Mouse (Mus musculus) heart, embryonic 16.5 days (tissue): ENCODE results near the gene H60c. TPM values are rescaled to one million over a fixed set of nuclear protein-coding genes. Genes with fewer than 3 reads are reported as not detected.
A peak's percentile ranks its signal among the peaks of the same experiment; 100 is the strongest.

Experiments used
- ATAC-seq: fragments of 200-750 bp; cut with Nextera tagmentation; replicated peaks from 2 replicates; pipeline ENCODE4 v1.8.0; 2017; ENCODE audit warnings: moderate number of reproducible peaks; ENCODE audit not compliant: insufficient read depth, low FRiP score; ENCODE audit errors: extremely low read depth
- H3K27ac ChIP-seq: fragments of 300-500 bp; sonication (generic); 2 replicates; pipeline ENCODE4 v1.5.1; 2014; ENCODE audit warnings: mild to moderate bottlenecking, low read length, control low read depth, moderate library complexity
- H3K27me3 ChIP-seq: fragments of 300-500 bp; sonication (generic); 2 replicates; pipeline ENCODE4 v1.6.1; 2014; ENCODE audit warnings: low read length, mixed read lengths; ENCODE audit not compliant: control insufficient read depth, insufficient read depth
- H3K36me3 ChIP-seq: fragments of 300-500 bp; sonication (generic); 2 replicates; pipeline ENCODE4 v1.6.1; 2014; ENCODE audit not compliant: control insufficient read depth, insufficient read depth
- H3K4me1 ChIP-seq: fragments of 300-500 bp; sonication (generic); 2 replicates; pipeline ENCODE4 v1.6.1; 2014; ENCODE audit warnings: low read length, mixed read lengths; ENCODE audit not compliant: control insufficient read depth, insufficient read depth
- H3K4me2 ChIP-seq: fragments of 300-500 bp; sonication (generic); 2 replicates; pipeline ENCODE4 v1.6.1; 2014; ENCODE audit warnings: low read depth, mild to moderate bottlenecking, control low read depth, low read length
- H3K4me3 ChIP-seq: fragments of 300-500 bp; sonication (generic); 2 replicates; pipeline ENCODE4 v1.5.1; 2014; ENCODE audit warnings: mild to moderate bottlenecking, control low read depth, low read length
- H3K9ac ChIP-seq: fragments of 300-500 bp; sonication (generic); 2 replicates; pipeline ENCODE4 v1.6.1; 2014; ENCODE audit warnings: low read length, control low read depth
- H3K9me3 ChIP-seq: fragments of 300-500 bp; sonication (generic); replicated peaks from 2 replicates; pipeline ENCODE4 v1.6.1; 2016; ENCODE audit warnings: low read length; ENCODE audit not compliant: control insufficient read depth
- WGBS: fragments of 180-500 bp; shearing (Covaris S2); extraction: QIAGEN DNeasy Blood & Tissue Kit; methylation state at CpG from one replicate; pipeline ENCODE4 v1.1.7; 2014; 5-methylcytosine and 5-hydroxymethylcytosine counted together
- polyA plus RNA-seq: library from polyadenylated mRNA; unstranded; fragments of >200 nt; fragmentation: Nextera tagmentation; extraction: Ambion mirVana; gene quantifications from 2 replicates; pipeline ENCODE4 v1.2.1, GENCODE M21; 2015

The H60c gene
- polyA plus RNA-seq = 0.10 TPM in 1 of 2 replicates, not detected in the other

- Histone ChIP-seq H3K4me3 (no peak within 1 kb of the TSS), H3K9me3 (no peaks in the 10 kb centered on the region), H3K4me1 (no peaks in the 10 kb centered on the region), H3K27ac (no peak within 1 kb of the TSS), H3K4me2 (no peak within 1 kb of the TSS), H3K27me3 (no peaks in the 10 kb centered on the region), H3K36me3 (no peaks in the 10 kb centered on the region), H3K9ac (no peak within 1 kb of the TSS)
- WGBS = 61% methylated on average over 8 of the region's 8 CpGs
- ATAC-seq = no peak
Observed at GRCm38 (mm10) chr10:3267671-3268070, at the start of gene H60c. TSS of gene H60c (minus strand) at chr10:3267771.

- H3K27me3 ChIP-seq = no peaks in the 10 kb centered on the region
- no peak for ATAC-seq
- H3K4me1 ChIP-seq = peaks cover 7% of the 10 kb centered on the region; the same call in 1 of the 2 replicates
- no peak overlapping the region for H3K9ac ChIP-seq
- H3K9me3 ChIP-seq = no peaks in the 10 kb centered on the region
- H3K36me3 ChIP-seq = no peaks in the 10 kb centered on the region
- H3K4me3 ChIP-seq = no peak overlapping the region
- no peak overlapping the region for H3K4me2 ChIP-seq
- 83% methylated on average over 1 of the region's 1 CpGs for WGBS
- H3K27ac ChIP-seq = no peak overlapping the region
Observed at GRCm38 (mm10) chr10:3308821-3309206, 41.2 kb upstream of the H60c start.

GRCm38 (mm10) chr10:3308180-3308820 lies 40.7 kb upstream of the H60c start:
- Histone ChIP-seq H3K4me3 (no peak overlapping the region), H3K9me3 (no peaks in the 10 kb centered on the region), H3K27ac (no peak overlapping the region), H3K9ac (no peak overlapping the region), H3K36me3 (no peaks in the 10 kb centered on the region), H3K4me1 (peaks cover 7% of the 10 kb centered on the region; the same call in 1 of the 2 replicates), H3K4me2 (no peak overlapping the region), H3K27me3 (no peaks in the 10 kb centered on the region)
- 64% methylated on average over 4 of the region's 4 CpGs for WGBS
- no peak for ATAC-seq

GRCm38 (mm10) chr10:3307752-3308151 lies 40.2 kb upstream of the H60c start:
- H3K9ac ChIP-seq = no peak overlapping the region
- H3K4me2 ChIP-seq = no peak overlapping the region
- no peaks in the 10 kb centered on the region for H3K36me3 ChIP-seq
- 27% methylated on average over 2 of the region's 2 CpGs for WGBS
- H3K27ac ChIP-seq = no peak overlapping the region
- no peaks in the 10 kb centered on the region for H3K9me3 ChIP-seq
- no peak overlapping the region for H3K4me3 ChIP-seq
- H3K4me1 ChIP-seq = peaks cover 7% of the 10 kb centered on the region; the same call in 1 of the 2 replicates
- no peaks in the 10 kb centered on the region for H3K27me3 ChIP-seq
- peak; percentile 58; the same call in 1 of the 2 replicates for ATAC-seq

- Histone ChIP-seq H3K4me3 (no peak overlapping the region), H3K4me2 (no peak overlapping the region), H3K9me3 (no peaks in the 10 kb centered on the region), H3K27ac (no peak overlapping the region), H3K36me3 (no peaks in the 10 kb centered on the region), H3K9ac (no peak overlapping the region), H3K4me1 (no peaks in the 10 kb centered on the region), H3K27me3 (no peaks in the 10 kb centered on the region)
- WGBS = 56% methylated on average over 2 of the region's 2 CpGs
- no peak for ATAC-seq
Observed at GRCm38 (mm10) chr10:3293969-3294368, 26.4 kb upstream of the H60c start.

GRCm38 (mm10) chr10:3281047-3281446 lies 13.5 kb upstream of the H60c start:
- no peak overlapping the region for H3K4me3 ChIP-seq
- H3K4me1 ChIP-seq = 0 out of 2 replicates have a peak, but pooled peaks cover 2% of the 10 kb centered on the region
- H3K27me3 ChIP-seq = no peaks in the 10 kb centered on the region
- no peaks in the 10 kb centered on the region for H3K36me3 ChIP-seq
- WGBS = 61% methylated on average over 2 of the region's 2 CpGs
- H3K9ac ChIP-seq = no peak overlapping the region
- ATAC-seq = no peak
- H3K4me2 ChIP-seq = no peak overlapping the region
- no peaks in the 10 kb centered on the region for H3K9me3 ChIP-seq
- no peak overlapping the region for H3K27ac ChIP-seq

- WGBS = 60% methylated on average over 3 of the region's 3 CpGs
- Histone ChIP-seq H3K4me3 (no peak overlapping the region), H3K9ac (no peak overlapping the region), H3K27me3 (no peaks in the 10 kb centered on the region), H3K4me1 (no peaks in the 10 kb centered on the region), H3K27ac (no peak overlapping the region), H3K9me3 (no peaks in the 10 kb centered on the region), H3K36me3 (no peaks in the 10 kb centered on the region), H3K4me2 (no peak overlapping the region)
- no peak for ATAC-seq
Observed at GRCm38 (mm10) chr10:3274065-3274464, 6.5 kb upstream of the H60c start.

- no peaks in the 10 kb centered on the region for H3K36me3 ChIP-seq
- no peaks in the 10 kb centered on the region for H3K27me3 ChIP-seq
- H3K9me3 ChIP-seq = no peaks in the 10 kb centered on the region
- H3K9ac ChIP-seq = no peak overlapping the region
- no peak overlapping the region for H3K4me3 ChIP-seq
- H3K4me2 ChIP-seq = no peak overlapping the region
- 42% methylated on average over 3 of the region's 4 CpGs for WGBS
- ATAC-seq = no peak
- H3K27ac ChIP-seq = no peak overlapping the region
- H3K4me1 ChIP-seq = no peaks in the 10 kb centered on the region
Observed at GRCm38 (mm10) chr10:3271036-3271435, 3.5 kb upstream of the H60c start.

GRCm38 (mm10) chr10:3266729-3267128 lies 842 bp downstream of the H60c start:
- WGBS = 37% methylated on average over 2 of the region's 2 CpGs
- H3K9me3 ChIP-seq = no peaks in the 10 kb centered on the region
- H3K4me1 ChIP-seq = no peaks in the 10 kb centered on the region
- H3K9ac ChIP-seq = no peak overlapping the region
- no peaks in the 10 kb centered on the region for H3K36me3 ChIP-seq
- H3K4me3 ChIP-seq = no peak overlapping the region
- no peak overlapping the region for H3K4me2 ChIP-seq
- H3K27me3 ChIP-seq = no peaks in the 10 kb centered on the region
- no peak for ATAC-seq
- no peak overlapping the region for H3K27ac ChIP-seq
